Mouse (Mus musculus) heart, embryonic 14.5 days (tissue): ENCODE measurements at regions not wholly inside any gene's neighbourhood (a gene's known extent, or its start where the extent isn't known, plus 50 kb on each side); places are given as distances from the start of the nearest gene placed in this dataset.

Experiments
- ATAC-seq: fragments of 200-750 bp; cut with Nextera tagmentation; 2 replicates; pipeline ENCODE4 v1.8.0; 2017; ENCODE audit warnings: low read depth, moderate TSS enrichment; ENCODE audit not compliant: insufficient number of reproducible peaks, insufficient read depth, low FRiP score
- H3K27ac ChIP-seq, 2 experiments: fragments of 200-500 bp in 1 of 2; fragments of 300-500 bp in 1 of 2; sonication (generic) in 1 of 2; replicated peaks in 1 of 2; 2 replicates each; pipeline ENCODE4 v1.5.1; 2012 to 2014; ENCODE audit warnings: low read depth in 2 of 2, low read length in 2 of 2, control low read depth in 1 of 2, mild to moderate bottlenecking in 1 of 2, mixed read lengths in 1 of 2; ENCODE audit not compliant: control insufficient read depth in 1 of 2, insufficient read depth in 1 of 2
- H3K27me3 ChIP-seq: fragments of 300-500 bp; sonication (generic); 2 replicates; pipeline ENCODE4 v1.6.1; 2014; ENCODE audit warnings: mild to moderate bottlenecking, low read length, control low read depth; ENCODE audit not compliant: control insufficient read depth, insufficient read depth
- H3K36me3 ChIP-seq: fragments of 300-500 bp; sonication (generic); 2 replicates; pipeline ENCODE4 v1.6.1; 2014; ENCODE audit warnings: mild to moderate bottlenecking, control low read depth, low read length, mixed read lengths; ENCODE audit not compliant: control insufficient read depth, insufficient read depth
- H3K4me1 ChIP-seq, 2 experiments: fragments of 200-500 bp in 1 of 2; fragments of 300-500 bp in 1 of 2; sonication (generic) in 1 of 2; 2 replicates each; pipeline ENCODE4 v1.6.1; 2012 to 2014; ENCODE audit warnings: low read length in 2 of 2, control low read depth in 1 of 2, mixed read lengths in 1 of 2; ENCODE audit not compliant: control insufficient read depth in 2 of 2, insufficient read depth in 2 of 2
- H3K4me2 ChIP-seq: fragments of 300-500 bp; sonication (generic); 2 replicates; pipeline ENCODE4 v1.6.1; 2014; ENCODE audit warnings: mild to moderate bottlenecking, low read length
- H3K4me3 ChIP-seq, 2 experiments: fragments of 200-500 bp in 1 of 2; fragments of 300-500 bp in 1 of 2; sonication (generic) in 1 of 2; 2 replicates each; pipeline ENCODE4 v1.5.1; 2012 to 2014; ENCODE audit warnings: low read length in 2 of 2, mild to moderate bottlenecking in 2 of 2, control low read depth in 1 of 2, low read depth in 1 of 2, moderate library complexity in 1 of 2; ENCODE audit not compliant: control insufficient read depth in 1 of 2, insufficient read depth in 1 of 2
- H3K9ac ChIP-seq: fragments of 300-500 bp; sonication (generic); 2 replicates; pipeline ENCODE4 v1.6.1; 2014; ENCODE audit warnings: mild to moderate bottlenecking, low read length
- H3K9me3 ChIP-seq: fragments of 300-500 bp; sonication (generic); 2 replicates; pipeline ENCODE4 v1.6.1; 2016; ENCODE audit warnings: low read length, control low read depth; ENCODE audit not compliant: control insufficient read depth
- WGBS: fragments of 180-500 bp; shearing (Covaris S2); extraction: QIAGEN DNeasy Blood & Tissue Kit; methylation state at CpG from one replicate; pipeline ENCODE4 v1.1.7; 2014; 5-methylcytosine and 5-hydroxymethylcytosine counted together

DNA sequence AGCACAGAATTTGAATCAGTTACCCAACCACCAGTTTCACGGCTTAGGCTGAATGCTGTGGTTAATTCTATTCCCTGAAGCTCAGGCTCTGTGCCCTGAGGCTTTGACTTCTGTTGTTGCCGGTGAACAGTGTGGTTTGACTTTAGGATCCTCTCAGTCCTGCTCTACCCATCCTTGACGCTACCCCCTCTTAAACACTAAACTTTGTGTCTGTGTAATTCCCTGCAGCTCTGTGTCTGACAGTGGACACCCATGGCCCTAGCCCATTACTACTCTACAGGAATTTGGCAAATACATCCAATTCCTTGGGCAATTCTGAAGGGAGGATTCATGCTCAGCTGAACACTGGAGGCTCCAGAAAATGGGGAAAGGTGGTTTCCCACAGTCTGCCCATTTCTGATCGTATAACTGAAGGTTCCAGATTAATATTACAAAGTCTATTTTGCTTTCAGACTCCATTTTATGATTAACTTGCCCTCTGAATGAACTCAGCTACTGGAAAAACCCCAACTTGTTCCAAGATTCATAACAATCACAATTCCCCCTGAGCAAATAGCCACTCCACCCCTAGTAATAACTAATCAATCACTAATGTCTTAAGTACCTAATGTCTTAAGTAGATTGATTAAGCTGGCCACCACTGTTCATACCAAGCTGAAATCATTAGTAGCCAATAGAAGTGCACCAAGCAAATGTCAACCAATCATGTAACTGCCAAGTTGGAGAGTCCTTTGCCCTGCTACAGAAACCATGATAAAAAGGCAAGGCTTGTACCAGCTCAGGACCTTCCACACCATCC, 182.6 kb downstream of the Ice1 start:
- 77% methylated on average over 4 of the region's 4 CpGs for WGBS
- ATAC-seq, result no peak
- no peak overlapping the region for H3K4me3 ChIP-seq

DNA sequence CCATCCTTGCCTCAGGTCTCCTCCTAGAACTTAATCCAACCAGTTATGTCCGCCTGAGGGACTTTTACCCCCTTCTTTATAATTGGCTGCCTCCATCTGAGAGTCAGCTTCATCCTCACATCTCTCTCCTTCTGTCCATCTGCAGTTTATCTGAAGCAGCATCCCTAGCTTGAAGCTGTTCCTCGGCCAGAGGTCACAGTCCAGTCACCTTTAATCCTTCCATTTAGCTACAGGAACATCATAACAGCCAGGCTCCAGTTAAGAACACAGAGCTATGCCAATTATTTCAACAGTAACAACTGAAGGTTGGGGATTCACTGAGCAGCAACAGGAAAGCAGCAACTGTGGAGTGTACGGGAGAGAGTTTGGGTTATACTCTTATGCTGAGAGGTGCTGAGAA, 179.0 kb downstream of the Ice1 start:
- Histone ChIP-seq H3K36me3 (no peaks in the 10 kb centered on the region), H3K27me3 (no peaks in the 10 kb centered on the region), H3K9ac (no peak overlapping the region), H3K4me2 (no peak overlapping the region), H3K9me3 (no peaks in the 10 kb centered on the region), H3K4me3 (no peak overlapping the region), H3K4me1 (no peaks in the 10 kb centered on the region), H3K27ac (no peak overlapping the region)
- no peak for ATAC-seq
- 70% methylated on average over 3 of the region's 3 CpGs for WGBS

More for the DNA sequence above, 182.6 kb downstream of the Ice1 start:
- no peaks in the 10 kb centered on the region for H3K27me3 ChIP-seq
- no peak overlapping the region for H3K27ac ChIP-seq
- H3K4me1 ChIP-seq, result no peaks in the 10 kb centered on the region
- H3K9me3 ChIP-seq, result no peaks in the 10 kb centered on the region
- H3K4me2 ChIP-seq, result no peak overlapping the region
- H3K36me3 ChIP-seq, result no peaks in the 10 kb centered on the region
- no peak overlapping the region for H3K9ac ChIP-seq

DNA sequence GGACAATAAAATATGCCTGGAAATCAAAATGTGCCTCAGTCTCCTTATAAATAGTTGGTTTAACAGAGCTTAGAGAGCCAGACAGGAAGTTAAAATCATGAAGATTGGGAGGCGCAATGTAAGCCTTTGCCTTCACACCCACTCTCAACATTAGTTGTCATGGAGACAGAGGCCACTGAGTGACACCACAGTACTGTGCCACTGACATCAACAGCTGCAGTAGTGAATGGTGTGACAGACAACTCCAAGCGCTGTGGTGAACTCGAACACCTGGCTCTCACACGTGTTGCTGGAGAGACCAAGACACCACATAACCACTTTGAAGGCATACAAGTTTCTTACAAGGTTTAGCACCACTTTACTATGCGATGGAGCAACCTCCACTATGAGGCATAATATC, 172.4 kb downstream of the Ice1 start:
- no peak overlapping the region for H3K9ac ChIP-seq
- H3K4me3 ChIP-seq, result no peak overlapping the region
- H3K4me2 ChIP-seq, result no peak overlapping the region
- no peak overlapping the region for H3K27ac ChIP-seq
- no peaks in the 10 kb centered on the region for H3K36me3 ChIP-seq
- no peaks in the 10 kb centered on the region for H3K4me1 ChIP-seq
- no peaks in the 10 kb centered on the region for H3K27me3 ChIP-seq
- no peaks in the 10 kb centered on the region for H3K9me3 ChIP-seq
- WGBS, result 69% methylated on average over 5 of the region's 5 CpGs
- no peak for ATAC-seq

DNA sequence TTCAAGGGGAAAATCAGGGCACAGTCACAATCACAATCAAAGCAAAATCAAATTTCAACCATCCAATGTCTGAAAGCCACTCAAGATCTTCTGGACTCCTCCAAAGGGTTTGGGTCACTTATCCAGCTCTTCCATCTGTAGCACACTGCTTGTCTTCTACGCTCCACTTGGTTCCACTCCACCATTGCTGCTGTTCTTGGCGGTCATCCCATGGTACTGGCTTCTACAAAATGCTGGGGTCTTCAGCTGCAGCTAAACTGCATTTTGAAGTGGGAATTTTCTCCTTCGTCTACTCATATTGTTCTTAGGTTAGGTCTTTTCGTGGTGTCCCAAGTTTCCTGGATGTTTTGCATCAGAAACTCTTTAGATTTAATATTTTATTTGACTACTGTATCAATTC, 162.7 kb downstream of the Ice1 start:
- 76% methylated on average over 4 of the region's 4 CpGs for WGBS
- no peak overlapping the region for H3K27ac ChIP-seq
- no peak overlapping the region for H3K4me2 ChIP-seq
- ATAC-seq, result no peak
- H3K9ac ChIP-seq, result no peak overlapping the region
- H3K36me3 ChIP-seq, result no peaks in the 10 kb centered on the region
- no peaks in the 10 kb centered on the region for H3K9me3 ChIP-seq
- no peak overlapping the region for H3K4me3 ChIP-seq
- H3K4me1 ChIP-seq, result no peaks in the 10 kb centered on the region
- no peaks in the 10 kb centered on the region for H3K27me3 ChIP-seq

DNA sequence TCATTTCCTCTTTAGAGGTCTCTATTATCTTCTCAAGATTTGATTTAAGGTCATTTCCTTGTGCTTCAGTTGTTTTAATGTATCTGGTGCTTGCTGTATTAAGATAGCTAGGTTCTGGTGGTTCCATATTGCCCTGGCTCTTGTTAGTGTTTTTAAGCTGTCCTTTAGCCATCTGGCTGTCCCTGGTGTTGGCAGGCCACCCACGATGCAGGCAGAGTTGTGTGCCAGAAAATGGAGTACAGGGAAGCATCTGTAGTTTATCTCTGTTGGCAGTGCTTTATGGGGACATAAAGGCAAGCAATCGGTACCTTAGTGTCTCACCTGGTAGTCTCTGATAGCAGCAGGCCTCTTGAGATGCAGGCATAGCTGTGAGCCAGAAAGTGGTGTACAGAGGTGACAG, 162.1 kb downstream of the Ice1 start:
- no peak overlapping the region for H3K27ac ChIP-seq
- no peaks in the 10 kb centered on the region for H3K27me3 ChIP-seq
- ATAC-seq, result no peak
- 58% methylated on average over 2 of the region's 2 CpGs for WGBS
- no peak overlapping the region for H3K9ac ChIP-seq
- H3K9me3 ChIP-seq, result no peaks in the 10 kb centered on the region
- no peaks in the 10 kb centered on the region for H3K4me1 ChIP-seq
- no peak overlapping the region for H3K4me3 ChIP-seq
- no peak overlapping the region for H3K4me2 ChIP-seq
- no peaks in the 10 kb centered on the region for H3K36me3 ChIP-seq

DNA sequence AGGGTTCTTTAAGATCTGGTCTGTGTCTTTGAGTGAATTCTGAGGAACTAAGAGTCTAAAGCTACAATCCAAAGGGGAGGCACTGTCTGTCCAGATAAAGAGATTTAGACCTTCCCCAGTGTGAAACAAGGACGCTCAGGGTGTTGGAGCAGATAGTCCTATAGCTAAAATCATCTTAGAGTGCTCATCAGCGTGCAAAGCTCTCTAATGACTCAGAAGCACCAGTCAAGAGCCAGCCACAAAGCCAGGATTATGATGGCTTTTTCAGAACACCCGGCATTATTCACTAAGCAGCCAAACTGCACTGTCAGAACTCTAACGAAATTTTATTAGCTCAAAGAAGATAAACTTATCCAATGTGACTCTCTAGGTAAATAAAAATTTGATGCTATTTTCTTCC, 138.1 kb downstream of the Ice1 start:
- WGBS, result 49% methylated on average over 4 of the region's 4 CpGs
- Histone ChIP-seq H3K4me2 (no peak overlapping the region), H3K27me3 (no peaks in the 10 kb centered on the region), H3K27ac (no peak overlapping the region), H3K9ac (no peak overlapping the region), H3K36me3 (no peaks in the 10 kb centered on the region), H3K4me1 (no peaks in the 10 kb centered on the region), H3K4me3 (no peak overlapping the region), H3K9me3 (no peaks in the 10 kb centered on the region)
- ATAC-seq, result no peak
